ENCODE assay signal across 14 mouse cellular contexts in the genomic region with DNA sequence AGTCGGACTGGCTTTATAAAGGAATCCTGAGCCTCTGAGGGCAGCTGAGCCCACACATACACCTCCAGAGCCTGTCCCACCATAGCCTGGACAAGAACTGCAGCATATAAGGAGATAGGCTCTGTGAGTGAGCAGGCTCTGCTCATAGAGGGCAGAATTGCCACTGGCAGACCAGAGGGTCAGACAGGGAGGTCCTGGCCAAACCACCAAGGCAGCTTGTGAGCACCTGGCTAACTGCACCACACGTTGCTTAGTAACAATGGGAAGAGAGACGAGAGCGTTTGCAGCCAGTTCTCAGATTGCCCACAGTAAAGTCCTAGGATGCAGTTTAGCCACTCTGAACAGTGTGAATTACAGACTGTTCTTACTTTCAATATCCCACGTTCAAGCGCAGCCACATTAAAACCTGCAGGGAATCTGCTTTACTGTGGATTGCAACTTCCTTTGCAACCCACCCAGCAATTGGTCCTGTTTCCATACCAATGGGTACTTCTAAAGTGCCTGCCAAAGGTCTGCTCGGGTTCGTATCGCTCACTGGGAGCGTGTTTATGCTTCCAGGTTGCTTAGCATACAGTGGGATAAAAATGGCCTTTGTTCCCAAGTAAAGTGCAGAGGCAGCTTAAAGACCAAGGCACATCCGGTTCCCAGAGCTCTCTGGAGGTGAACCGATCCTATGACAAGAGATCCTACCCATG. TPM values are rescaled to one million over a fixed set of nuclear protein-coding genes. Genes with fewer than 3 reads are reported as not detected.
A peak's percentile ranks its signal among the peaks of the same experiment; 100 is the strongest.
DNase-seq lines count a peak whose midpoint lies in the region; ATAC-seq and TF ChIP-seq lines count a peak whose summit lies in the region.
"Had no signal": no experiment of that assay in that cellular context is flagged by ENCODE, and none has a peak within 500 bp of the region (broad histone marks: within the 10 kb centered on the region; RNA-seq: fewer than 3 reads in every experiment).

No protein-coding gene starts in this region.

- H3K9ac ChIP-seq in kidney, embryonic 16.5 days (replicated peaks; ENCODE audit: low read length) = 0 out of 2 replicates have a peak overlapping the region, but pooled peaks have one; percentile 22
- H3K9ac ChIP-seq in limb, embryonic 13.5 days = no peak overlapping the region
- H3K9ac ChIP-seq: embryonic facial prominence, embryonic 15.5 days; lung, embryonic 15.5 days had no signal

- no peak for ATAC-seq in kidney, embryonic 16.5 days (ENCODE audit: low FRiP score, low TSS enrichment)
- no peak for ATAC-seq in limb, embryonic 13.5 days (ENCODE audit: low FRiP score, low read depth)

- TF ChIP-seq CTCF in bone marrow macrophage, adult 2 months (IDR thresholded peaks at IDR 0.05; ENCODE audit: low read depth, low read length) = no peak

- H3K27ac ChIP-seq in kidney, embryonic 16.5 days (ENCODE audit: low read length) = peak overlapping the region; percentile 45; the same call in 1 of the 2 replicates
- H3K27ac ChIP-seq in bone marrow macrophage, adult 2 months (ENCODE audit: insufficient read depth, low read depth, low read length) = peak overlapping the region; percentile 95
- peak overlapping the region; percentile 1; the same call in 1 of the 2 replicates for H3K27ac ChIP-seq in limb, embryonic 13.5 days
- H3K27ac ChIP-seq: embryonic facial prominence, embryonic 15.5 days had no signal

- no peak for TF ChIP-seq POLR2A in bone marrow macrophage, adult 2 months (IDR thresholded peaks at IDR 0.05; ENCODE audit: borderline replicate concordance, low read depth, low read length)

- 53% methylated on average over 12 of the region's 12 CpGs for WGBS in kidney, embryonic 16.5 days
- WGBS in limb, embryonic 13.5 days = 28% methylated on average over 12 of the region's 12 CpGs

- H3K4me2 ChIP-seq in kidney, embryonic 16.5 days (replicated peaks; ENCODE audit: low read depth, low read length) = no peak overlapping the region
- H3K4me2 ChIP-seq in limb, embryonic 13.5 days (replicated peaks) = no peak overlapping the region
- H3K4me2 ChIP-seq: embryonic facial prominence, embryonic 15.5 days; lung, embryonic 15.5 days had no signal

- no peaks in the 10 kb centered on the region for H3K36me3 ChIP-seq in kidney, embryonic 16.5 days (ENCODE audit: insufficient read depth, low read length)
- H3K36me3 ChIP-seq in limb, embryonic 13.5 days = no peaks in the 10 kb centered on the region
- H3K36me3 ChIP-seq: embryonic facial prominence, embryonic 15.5 days; lung, embryonic 15.5 days had no signal

- no peak overlapping the region for H3K4me3 ChIP-seq in kidney, embryonic 16.5 days (ENCODE audit: low read length)
- H3K4me3 ChIP-seq in bone marrow macrophage, adult 2 months (ENCODE audit: insufficient read depth, low read length) = 0 out of 2 replicates have a peak overlapping the region, but pooled peaks have one; percentile 0
- H3K4me3 ChIP-seq in limb, embryonic 13.5 days = no peak overlapping the region
- H3K4me3 ChIP-seq: embryonic facial prominence, embryonic 15.5 days; lung, embryonic 15.5 days had no signal

- peak; percentile 6 for DNase-seq in embryo, embryonic 10.5 days (ENCODE audit: low spot score)
- DNase-seq in embryo, embryonic 9.5 days (ENCODE audit: extremely low spot score) = no peak
- no peak for DNase-seq in kidney, adult 18-20 months
- DNase-seq in layer of hippocampus, postnatal 14 days (ENCODE audit: low spot score in 2 of 2) = no peak
- no peak for DNase-seq in yolk sac, embryonic 10.5 days (ENCODE audit: low spot score)
- DNase-seq: cerebellum, adult 8-10 months; heart, postnatal 4 days; thymus, adult 2 months had no signal

- H3K4me1 ChIP-seq in kidney, embryonic 16.5 days (ENCODE audit: insufficient read depth, low read length) = peaks cover 12% of the 10 kb centered on the region; the same call in 1 of the 2 replicates
- peaks cover 63% of the 10 kb centered on the region for H3K4me1 ChIP-seq in bone marrow macrophage, adult 2 months (ENCODE audit: control insufficient read depth, insufficient read depth, low read length)
- H3K4me1 ChIP-seq in limb, embryonic 13.5 days = peaks cover 45% of the 10 kb centered on the region

- no peaks in the 10 kb centered on the region for H3K27me3 ChIP-seq in kidney, embryonic 16.5 days (ENCODE audit: insufficient read depth, low read length)
- no peaks in the 10 kb centered on the region for H3K27me3 ChIP-seq in limb, embryonic 13.5 days
- H3K27me3 ChIP-seq: embryonic facial prominence, embryonic 15.5 days; lung, embryonic 15.5 days had no signal

- H3K9me3 ChIP-seq in kidney, embryonic 16.5 days (ENCODE audit: low read length) = no peaks in the 10 kb centered on the region
- no peaks in the 10 kb centered on the region for H3K9me3 ChIP-seq in limb, embryonic 13.5 days
- H3K9me3 ChIP-seq: embryonic facial prominence, embryonic 15.5 days; lung, embryonic 15.5 days had no signal

RNA-seq across cellular contexts. Expression of a gene that starts 15.1 kb away (rescaled TPM):
- 3.9 and 4.2 TPM in 2 replicates for polyA plus RNA-seq in kidney, embryonic 16.5 days (2015; fragmentation: Nextera tagmentation; extraction: Ambion mirVana)
- polyA plus RNA-seq in bone marrow macrophage, adult 2 months (2012; ENCODE audit: insufficient read depth, insufficient read length, missing spikeins) = 536 and 666 TPM in 2 replicates
- polyA plus RNA-seq in limb, embryonic 13.5 days (2015; fragmentation: Nextera tagmentation; extraction: Ambion mirVana) = 1.9 and 2.0 TPM in 2 replicates
- total RNA-seq in layer of hippocampus, postnatal 14 days (2021) = 10 to 100 TPM; 23.8 to 24.6 TPM

RNA-seq across cellular contexts. Expression of a gene that starts 37.8 kb away (rescaled TPM):
- polyA plus RNA-seq in kidney, embryonic 16.5 days (2015; fragmentation: Nextera tagmentation; extraction: Ambion mirVana) = 0.40 and 0.81 TPM in 2 replicates
- not detected in 2 replicates for polyA plus RNA-seq in bone marrow macrophage, adult 2 months (2012; ENCODE audit: insufficient read depth, insufficient read length, missing spikeins)
- 0.79 and 1.0 TPM in 2 replicates for polyA plus RNA-seq in limb, embryonic 13.5 days (2015; fragmentation: Nextera tagmentation; extraction: Ambion mirVana)
- 1 to 10 TPM; 2.2 to 3.1 TPM for total RNA-seq in layer of hippocampus, postnatal 14 days (2021)
- total RNA-seq: adrenal gland, postnatal 4 days; heart, postnatal 4 days had no signal

Comparison
In these comparisons a context has a peak if more than half of its experiments do, and no peak if none do; other contexts are left out.
1. H3K27ac ChIP-seq: peak in every context shown above with its lines; median percentile 95 in bone marrow macrophage, adult 2 months; 45 in kidney, embryonic 16.5 days; 1 in limb, embryonic 13.5 days.
2. RNA of a gene that starts 15.1 kb away (polyA plus RNA-seq): 536 to 666 TPM in bone marrow macrophage, adult 2 months; 3.9 to 4.2 TPM in kidney, embryonic 16.5 days and 1.9 to 2.0 TPM in limb, embryonic 13.5 days; every median in the first group is over 100 times any median in the second.